Comparison of ENCODE assay signal across 18 mouse cellular contexts in genomic region chr16:92610464-92610863, GRCm38 (mm10).
DNase-seq lines count a peak whose midpoint lies in the region; ATAC-seq and TF ChIP-seq lines count a peak whose summit lies in the region.
"Had no signal": no experiment of that assay in that cellular context is flagged by ENCODE, and none has a peak within 500 bp of the region (broad histone marks: within the 10 kb centered on the region; RNA-seq: fewer than 3 reads in every experiment).

No protein-coding gene starts in this region.

- no peak overlapping the region for H3K4me3 ChIP-seq in liver, adult 2 months (ENCODE audit: insufficient read depth, low read depth, low read length)
- H3K4me3 ChIP-seq in liver, embryonic 11.5 days (ENCODE audit: low read depth, low read length): no peak overlapping the region
- H3K4me3 ChIP-seq in embryonic facial prominence, embryonic 15.5 days (replicated peaks): no peak overlapping the region
- H3K4me3 ChIP-seq in limb, embryonic 13.5 days: no peak overlapping the region
- H3K4me3 ChIP-seq in heart, embryonic 12.5 days: no peak overlapping the region
- H3K4me3 ChIP-seq: hindbrain, embryonic 12.5 days; midbrain, embryonic 12.5 days; neural tube, embryonic 15.5 days had no signal

- no peak for ATAC-seq in liver, embryonic 11.5 days (replicated peaks; ENCODE audit: low FRiP score)
- no peak for ATAC-seq in embryonic facial prominence, embryonic 15.5 days (ENCODE audit: insufficient number of reproducible peaks, low FRiP score, low TSS enrichment, low read depth)
- no peak for ATAC-seq in limb, embryonic 13.5 days (ENCODE audit: low FRiP score, low read depth)
- ATAC-seq in heart, embryonic 12.5 days (ENCODE audit: insufficient number of reproducible peaks, low FRiP score): no peak

- peak overlapping the region; percentile 70 for H3K9ac ChIP-seq in liver, adult 2 months (ENCODE audit: low read depth, low read length)
- H3K9ac ChIP-seq in liver, embryonic 11.5 days (ENCODE audit: low read depth, low read length): no peak overlapping the region
- no peak overlapping the region for H3K9ac ChIP-seq in embryonic facial prominence, embryonic 15.5 days
- no peak overlapping the region; the same call in 1 of the 2 replicates for H3K9ac ChIP-seq in limb, embryonic 13.5 days
- no peak overlapping the region for H3K9ac ChIP-seq in heart, embryonic 12.5 days
- H3K9ac ChIP-seq: hindbrain, embryonic 12.5 days; liver, embryonic 14.5 days; midbrain, embryonic 12.5 days; neural tube, embryonic 15.5 days had no signal

- H3K27ac ChIP-seq in liver, adult 2 months (replicated peaks; ENCODE audit: insufficient read depth, low read depth, low read length): peak overlapping the region; percentile 98
- no peak overlapping the region; the same call in 1 of the 2 replicates for H3K27ac ChIP-seq in liver, embryonic 11.5 days (ENCODE audit: low read depth, low read length)
- H3K27ac ChIP-seq in embryonic facial prominence, embryonic 15.5 days (replicated peaks): 0 out of 2 replicates have a peak overlapping the region, but pooled peaks have one; percentile 44
- peak overlapping the region; percentile 15; the same call in 1 of the 2 replicates for H3K27ac ChIP-seq in limb, embryonic 13.5 days
- H3K27ac ChIP-seq in heart, embryonic 12.5 days (ENCODE audit: poor library complexity, severe bottlenecking): no peak overlapping the region
- H3K27ac ChIP-seq: hindbrain, embryonic 12.5 days; liver, embryonic 14.5 days; midbrain, embryonic 12.5 days; neural tube, embryonic 15.5 days had no signal

- no peaks in the 10 kb centered on the region for H3K36me3 ChIP-seq in liver, adult 2 months (ENCODE audit: control insufficient read depth, insufficient read depth, low read length)
- peaks cover 10% of the 10 kb centered on the region; the same call in 1 of the 2 replicates for H3K36me3 ChIP-seq in liver, embryonic 11.5 days (ENCODE audit: control insufficient read depth, insufficient read depth, low read length)
- H3K36me3 ChIP-seq in embryonic facial prominence, embryonic 15.5 days: no peaks in the 10 kb centered on the region
- H3K36me3 ChIP-seq in limb, embryonic 13.5 days: no peaks in the 10 kb centered on the region
- no peaks in the 10 kb centered on the region for H3K36me3 ChIP-seq in heart, embryonic 12.5 days
- H3K36me3 ChIP-seq: hindbrain, embryonic 12.5 days; midbrain, embryonic 12.5 days; neural tube, embryonic 15.5 days had no signal

- peaks cover 26% of the 10 kb centered on the region for H3K4me1 ChIP-seq in liver, adult 2 months (ENCODE audit: control insufficient read depth, insufficient read depth, low read length)
- peaks cover 2% of the 10 kb centered on the region; the same call in 1 of the 2 replicates for H3K4me1 ChIP-seq in liver, embryonic 11.5 days (replicated peaks; ENCODE audit: control insufficient read depth, insufficient read depth, low read length)
- peaks cover 37% of the 10 kb centered on the region for H3K4me1 ChIP-seq in embryonic facial prominence, embryonic 15.5 days
- peaks cover 56% of the 10 kb centered on the region for H3K4me1 ChIP-seq in limb, embryonic 13.5 days
- peaks cover 5% of the 10 kb centered on the region for H3K4me1 ChIP-seq in heart, embryonic 12.5 days (replicated peaks)

- H3K4me2 ChIP-seq in liver, embryonic 11.5 days: no peak overlapping the region
- no peak overlapping the region for H3K4me2 ChIP-seq in embryonic facial prominence, embryonic 15.5 days (replicated peaks)
- no peak overlapping the region for H3K4me2 ChIP-seq in limb, embryonic 13.5 days (replicated peaks)
- H3K4me2 ChIP-seq in heart, embryonic 12.5 days: no peak overlapping the region
- H3K4me2 ChIP-seq: heart, embryonic 11.5 days; hindbrain, embryonic 12.5 days; midbrain, embryonic 12.5 days; neural tube, embryonic 15.5 days had no signal

- no peak for DNase-seq in liver, adult 2 months (ENCODE audit: extremely low read depth, low read depth, low spot score)
- DNase-seq in liver, embryonic 11.5 days (ENCODE audit: low spot score): no peak
- DNase-seq in brain, embryonic 14.5 days (ENCODE audit: low read depth): peak; percentile 46
- no peak for DNase-seq in left cerebral cortex, adult 18-20 months (ENCODE audit: low spot score in 2 of 2)
- DNase-seq: adrenal gland, postnatal 14 days; cerebellum, postnatal 36 days; heart, postnatal 14 days; left cerebral cortex, postnatal 4 days; thymus, postnatal 36 days had no signal

- WGBS in liver, adult 2 months: 36% methylated on average over 8 of the region's 8 CpGs
- WGBS in liver, embryonic 11.5 days: 49% methylated on average over 8 of the region's 8 CpGs
- WGBS in embryonic facial prominence, embryonic 15.5 days: 56% methylated on average over 8 of the region's 8 CpGs
- 54% methylated on average over 8 of the region's 8 CpGs for WGBS in limb, embryonic 13.5 days
- 48% methylated on average over 8 of the region's 8 CpGs for WGBS in heart, embryonic 12.5 days

- no peaks in the 10 kb centered on the region for H3K9me3 ChIP-seq in liver, embryonic 11.5 days (ENCODE audit: control insufficient read depth, low read length)
- no peaks in the 10 kb centered on the region for H3K9me3 ChIP-seq in embryonic facial prominence, embryonic 15.5 days (replicated peaks)
- H3K9me3 ChIP-seq in limb, embryonic 13.5 days: no peaks in the 10 kb centered on the region
- H3K9me3 ChIP-seq in heart, embryonic 12.5 days (replicated peaks): no peaks in the 10 kb centered on the region
- H3K9me3 ChIP-seq: hindbrain, embryonic 12.5 days; midbrain, embryonic 12.5 days; neural tube, embryonic 15.5 days had no signal

- H3K27me3 ChIP-seq in liver, adult 2 months (ENCODE audit: control insufficient read depth, insufficient read depth, low read length): peaks cover 3% of the 10 kb centered on the region
- peaks cover 2% of the 10 kb centered on the region; the same call in 1 of the 2 replicates for H3K27me3 ChIP-seq in liver, embryonic 11.5 days (replicated peaks; ENCODE audit: control insufficient read depth, insufficient read depth, low read length)
- peaks cover 4% of the 10 kb centered on the region; the same call in 1 of the 2 replicates for H3K27me3 ChIP-seq in embryonic facial prominence, embryonic 15.5 days
- peaks cover 14% of the 10 kb centered on the region; the same call in 1 of the 2 replicates for H3K27me3 ChIP-seq in limb, embryonic 13.5 days
- peaks cover 42% of the 10 kb centered on the region for H3K27me3 ChIP-seq in heart, embryonic 12.5 days (replicated peaks)
- H3K27me3 ChIP-seq: Patski had no signal

- no peak for TF ChIP-seq CTCF in liver, adult 2 months (IDR thresholded peaks at IDR 0.05; ENCODE audit: low read depth, low read length)
- TF ChIP-seq CTCF in brain, embryonic 14.5 days (IDR thresholded peaks at IDR 0.05; ENCODE audit: borderline replicate concordance, extremely low read depth, insufficient read depth, insufficient read length): no peak

- H3K79me2 ChIP-seq in liver, adult 2 months (ENCODE audit: control insufficient read depth, insufficient read depth, low read length): no peaks in the 10 kb centered on the region

- TF ChIP-seq POLR2A in liver, adult 2 months (IDR thresholded peaks at IDR 0.05; ENCODE audit: extremely low read depth, insufficient read depth, low read length): no peak
- TF ChIP-seq POLR2A in brain, embryonic 14.5 days (IDR thresholded peaks at IDR 0.05; ENCODE audit: borderline replicate concordance, extremely low read depth, insufficient read depth, insufficient read length, poor library complexity, severe bottlenecking): no peak

Comparison
In these comparisons a context has a peak if more than half of its experiments do, and no peak if none do; other contexts are left out.
1. H3K27ac ChIP-seq: peak in liver, adult 2 months (single experiment), embryonic facial prominence, embryonic 15.5 days (single experiment) and limb, embryonic 13.5 days (single experiment); none in liver, embryonic 11.5 days (single experiment) and heart, embryonic 12.5 days (single experiment).